Mouse (Mus musculus) olfactory bulb, adult 2 months (tissue): Measurements from ENCODE around the gene H2-Eb1. TPM values are rescaled to one million over a fixed set of nuclear protein-coding genes. Genes with fewer than 3 reads are reported as not detected.
A peak's percentile ranks its signal among the peaks of the same experiment; 100 is the strongest.
"Not testable (repeated sequence)": the region's sequence is repeated elsewhere in the genome, so short reads cannot be mapped to it uniquely, and the experiment has no call there.

Experiments used
- H3K27ac ChIP-seq: fragments of 200-500 bp; 2 replicates; pipeline ENCODE4 v1.5.1; 2012; ENCODE audit warnings: low read depth, low read length; ENCODE audit not compliant: insufficient read depth
- H3K4me1 ChIP-seq: fragments of 200-500 bp; 2 replicates; pipeline ENCODE4 v1.6.1; 2012; ENCODE audit warnings: low read length; ENCODE audit not compliant: control insufficient read depth, insufficient read depth
- H3K4me3 ChIP-seq: fragments of 200-500 bp; 2 replicates; pipeline ENCODE4 v1.5.1; 2012; ENCODE audit warnings: mild to moderate bottlenecking, low read depth, low read length, moderate library complexity; ENCODE audit not compliant: insufficient read depth
- CTCF ChIP-seq: fragments of 200-500 bp; IDR thresholded peaks from 2 replicates; pipeline ENCODE4 v1.5.1; 2012; ENCODE audit warnings: low read depth, mild to moderate bottlenecking, low read length, moderate library complexity; ENCODE audit not compliant: insufficient read depth
- POLR2A ChIP-seq: fragments of 200-500 bp; IDR thresholded peaks from 2 replicates; pipeline ENCODE4 v1.6.1; 2012; ENCODE audit warnings: mild to moderate bottlenecking, low read depth, low read length, moderate library complexity; ENCODE audit not compliant: insufficient read depth
- whole genome bisulfite sequencing: fragments of 180-500 bp; shearing (Covaris S2); methylation state at CpG from one replicate; pipeline ENCODE4 v1.1.7; 2018; 5-methylcytosine and 5-hydroxymethylcytosine counted together
- polyA plus RNA-seq: library from polyadenylated mRNA; stranded (reverse); fragments of >200 nt; gene quantifications from 2 replicates; pipeline ENCODE4 v1.2.4, GENCODE M21; 2012; ENCODE audit warnings: low replicate concordance; ENCODE audit not compliant: missing spikeins, insufficient read depth, insufficient read length

Gene H2-Eb1
- polyA plus RNA-seq, 1 experiment = 452 TPM

DNA sequence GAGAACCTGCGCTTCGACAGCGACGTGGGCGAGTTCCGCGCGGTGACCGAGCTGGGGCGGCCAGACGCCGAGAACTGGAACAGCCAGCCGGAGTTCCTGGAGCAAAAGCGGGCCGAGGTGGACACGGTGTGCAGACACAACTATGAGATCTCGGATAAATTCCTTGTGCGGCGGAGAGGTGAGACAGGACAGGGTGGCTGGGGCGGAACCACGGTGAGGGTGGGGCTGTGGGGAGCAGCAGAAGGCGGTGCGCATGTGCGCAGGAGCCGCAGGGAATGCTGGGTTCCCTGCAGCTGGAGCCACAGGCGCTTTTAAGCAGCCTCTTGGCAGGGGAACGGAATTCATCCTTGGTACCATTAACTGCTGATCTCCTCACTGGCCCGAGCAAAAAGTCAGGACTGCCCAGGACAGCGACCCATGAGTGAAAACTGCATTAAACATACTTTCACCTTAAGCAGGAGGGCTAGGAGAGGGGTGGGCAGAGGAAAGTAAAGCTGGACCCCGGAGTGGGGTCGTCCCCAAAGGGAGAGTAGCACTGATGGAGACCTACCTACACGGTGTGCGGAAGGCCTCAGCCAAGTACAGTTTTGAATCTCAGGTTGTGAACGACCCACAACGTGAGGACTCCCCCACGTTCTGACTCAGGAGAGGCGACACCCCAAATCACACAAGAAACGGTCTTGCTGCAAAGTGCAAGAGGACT lies 4.2 kb downstream of the H2-Eb1 start:
- H3K4me3 ChIP-seq = peak overlapping the region; percentile 81
- WGBS = 21% methylated on average over 38 of the region's 38 CpGs
- peak; percentile 83 for TF ChIP-seq POLR2A
- no peak for TF ChIP-seq CTCF
- peaks cover 8% of the 10 kb centered on the region for H3K4me1 ChIP-seq
- H3K27ac ChIP-seq = 0 out of 2 replicates have a peak overlapping the region, but pooled peaks have one; percentile 49

GRCm38 (mm10) chr17:34310526-34310925 lies 4.9 kb downstream of the H2-Eb1 start:
- not testable (repeated sequence) for H3K4me1 ChIP-seq, H3K27ac ChIP-seq, H3K4me3 ChIP-seq
- WGBS = 92% methylated on average over 3 of the region's 3 CpGs

DNA sequence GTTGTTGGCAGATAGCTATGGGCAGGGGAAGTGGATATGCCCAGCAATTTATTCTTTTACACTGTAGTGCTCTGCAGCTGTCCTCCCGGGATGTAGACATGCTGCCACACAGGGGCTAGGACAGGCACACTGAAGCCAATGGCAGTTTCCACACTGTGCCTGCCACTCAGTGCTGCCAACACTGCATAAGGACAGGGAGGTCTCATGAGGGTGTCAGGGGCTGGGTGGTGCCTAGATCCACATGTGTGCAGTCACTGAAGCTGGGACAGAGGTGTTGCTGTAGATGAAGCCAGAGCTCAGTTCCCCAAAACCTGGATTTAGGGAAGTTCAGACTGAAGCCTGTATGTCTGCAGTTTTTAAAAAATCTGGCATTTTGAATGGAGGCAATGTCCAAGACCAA lies 6.5 kb downstream of the H2-Eb1 start:
- no peak for TF ChIP-seq POLR2A
- no peak for TF ChIP-seq CTCF
- H3K4me3 ChIP-seq = no peak overlapping the region
- WGBS = 92% methylated on average over 1 of the region's 1 CpGs
- H3K4me1 ChIP-seq = peaks cover 8% of the 10 kb centered on the region
- no peak overlapping the region for H3K27ac ChIP-seq

- peaks cover 8% of the 10 kb centered on the region for H3K4me1 ChIP-seq
- TF ChIP-seq POLR2A = no peak
- TF ChIP-seq CTCF = peak; percentile 56
- 35% methylated on average over 3 of the region's 3 CpGs for WGBS
- H3K27ac ChIP-seq = no peak overlapping the region
- H3K4me3 ChIP-seq = no peak overlapping the region
Observed at GRCm38 (mm10) chr17:34313393-34313792, 7.7 kb downstream of the H2-Eb1 start.

GRCm38 (mm10) chr17:34314286-34314685 lies 8.6 kb downstream of the H2-Eb1 start:
- WGBS = 67% methylated on average over 9 of the region's 9 CpGs
- Histone ChIP-seq H3K4me1 (peaks cover 5% of the 10 kb centered on the region), H3K4me3 (no peak overlapping the region), H3K27ac (no peak overlapping the region)
- TF ChIP-seq CTCF = no peak
- no peak for TF ChIP-seq POLR2A

DNA sequence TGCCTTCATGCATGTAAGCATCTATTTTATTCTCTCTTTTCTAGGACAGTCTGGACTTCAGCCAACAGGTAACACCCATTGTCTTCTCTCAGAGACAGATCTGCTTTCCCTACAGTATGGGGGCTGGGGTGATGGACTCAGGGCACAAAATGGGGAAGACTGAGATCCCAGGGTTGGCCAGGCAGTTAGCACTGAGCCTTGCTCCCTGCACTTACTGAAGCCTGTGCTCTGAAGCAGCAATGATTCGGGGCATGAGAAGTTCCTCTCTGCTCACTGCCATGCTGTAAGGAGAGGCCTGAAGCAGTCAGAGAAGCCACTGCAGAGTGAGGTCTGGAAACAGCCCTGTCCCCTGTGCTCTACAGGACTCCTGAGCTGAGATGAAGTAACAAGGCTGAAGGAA lies 9.8 kb downstream of the H2-Eb1 start:
- 84% methylated on average over 1 of the region's 1 CpGs for WGBS
- no peak for TF ChIP-seq CTCF
- TF ChIP-seq POLR2A = no peak
- Histone ChIP-seq H3K4me3 (no peak overlapping the region), H3K27ac (no peak overlapping the region), H3K4me1 (no peaks in the 10 kb centered on the region)

- no peak overlapping the region for H3K27ac ChIP-seq
- 83% methylated on average over 2 of the region's 2 CpGs for WGBS
- H3K4me3 ChIP-seq = no peak overlapping the region
- H3K4me1 ChIP-seq = no peaks in the 10 kb centered on the region
- no peak for TF ChIP-seq CTCF
- TF ChIP-seq POLR2A = no peak
Observed at GRCm38 (mm10) chr17:34316697-34317096, 11.0 kb downstream of the H2-Eb1 start.

DNA sequence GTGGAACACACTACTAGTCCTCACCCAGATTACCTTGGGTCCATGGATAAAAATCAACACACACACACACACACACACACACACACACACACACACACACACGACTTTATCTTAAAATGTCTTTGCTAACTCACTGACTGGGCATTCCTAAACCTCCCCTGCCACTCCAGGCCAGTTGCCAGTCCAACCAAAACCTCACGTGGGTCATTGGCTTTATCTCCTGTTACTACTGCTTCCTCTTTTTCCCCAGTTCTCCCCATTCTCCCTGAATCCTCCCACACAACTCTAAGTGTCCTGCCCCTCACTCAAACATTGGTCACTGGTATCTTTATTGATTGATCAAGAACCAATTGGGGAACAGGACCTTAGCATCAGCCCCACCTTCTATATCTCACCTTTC lies 11.6 kb downstream of the H2-Eb1 start:
- Histone ChIP-seq H3K4me3 (no peak overlapping the region), H3K4me1 (no peaks in the 10 kb centered on the region), H3K27ac (no peak overlapping the region)
- WGBS = 44% methylated on average over 2 of the region's 2 CpGs
- no peak for TF ChIP-seq CTCF
- TF ChIP-seq POLR2A = no peak

GRCm38 (mm10) chr17:34325436-34325835 lies 19.8 kb downstream of the H2-Eb1 start, which contains the start of gene H2-Eb2:
H2-Eb2 (plus strand) TSS chr17:34325665.
- Histone ChIP-seq H3K4me1 (no peaks in the 10 kb centered on the region), H3K27ac (no peak within 1 kb of the TSS), H3K4me3 (no peak within 1 kb of the TSS)
- no peak for TF ChIP-seq POLR2A
- no peak for TF ChIP-seq CTCF
- 58% methylated on average over 4 of the region's 4 CpGs for WGBS

DNA sequence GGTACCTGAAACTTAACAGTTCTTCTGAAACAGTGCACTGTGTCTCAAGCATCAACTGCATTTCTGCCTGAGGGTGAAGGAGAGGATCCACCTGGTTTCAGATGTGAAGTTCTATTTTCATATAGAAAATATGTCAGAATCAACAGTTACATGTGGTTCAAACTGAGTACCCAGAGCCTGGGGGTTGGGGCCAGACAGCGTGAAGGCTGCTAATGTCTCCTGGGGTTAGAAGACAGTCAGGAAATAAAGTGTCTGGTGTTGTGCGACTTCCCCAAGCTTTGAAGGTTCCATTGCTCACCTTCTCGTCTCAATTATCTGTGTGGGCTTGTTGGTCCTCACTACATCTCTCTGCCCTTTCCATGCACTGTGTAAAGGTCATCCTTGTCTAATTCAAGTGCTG lies 20.7 kb downstream of the H2-Eb1 start:
- Histone ChIP-seq H3K27ac (no peak overlapping the region), H3K4me1 (no peaks in the 10 kb centered on the region), H3K4me3 (no peak overlapping the region)
- WGBS = 86% methylated on average over 3 of the region's 3 CpGs
- TF ChIP-seq CTCF (no peak), POLR2A (no peak)
